Mouse (Mus musculus) left cerebral cortex, postnatal 14 days (tissue): ENCODE data around the gene Sec14l4. TPM values are rescaled to one million over a fixed set of nuclear protein-coding genes. Genes with fewer than 3 reads are reported as not detected.
A peak's percentile ranks its signal among the peaks of the same experiment; 100 is the strongest.

Experiments
- DNase-seq, 2 experiments: peaks; one replicate each; pipeline ENCODE4 v3.0.0; 2021 to 2022; ENCODE audit warnings: low spot score in 2 of 2, mixed read lengths in 1 of 2
- intact Hi-C: fragments of 180-260 bp; cut with DNase I; formaldehyde crosslinking; loops from one replicate; pipeline ENCODE4 v1.15.1; 2025
- total RNA-seq, 2 experiments: library from RNA; stranded (reverse); gene quantifications; 2 replicates each; pipeline ENCODE4 v1.2.3; 2021

Sec14l4 gene
- total RNA-seq, 2 experiments from 2014 or later = 0.22 to 0.40 TPM

GRCm38 (mm10) chr11:4023321-4023720 lies 7.9 kb upstream of the Sec14l4 start:
- intact Hi-C loops = no loop called here
- DNase-seq = no peak

GRCm38 (mm10) chr11:4027066-4027465 lies 4.2 kb upstream of the Sec14l4 start:
- intact Hi-C loops = no loop called here
- DNase-seq = no peak

- intact Hi-C loops = no loop called here
- DNase-seq = peak; percentile 35 to 44
Observed at GRCm38 (mm10) chr11:4027561-4028334, 3.5 kb upstream of the Sec14l4 start.

- intact Hi-C loops = no loop called here
- no peak for DNase-seq
Observed at GRCm38 (mm10) chr11:4029343-4029742, 1.9 kb upstream of the Sec14l4 start.

- intact Hi-C loops = no loop called here
- DNase-seq = no peak
Observed at GRCm38 (mm10) chr11:4031961-4032360, 699 bp downstream of the Sec14l4 start.

GRCm38 (mm10) chr11:4033471-4033870 lies 2.2 kb downstream of the Sec14l4 start:
- intact Hi-C loops = no loop called here

GRCm38 (mm10) chr11:4034169-4034568 lies 2.9 kb downstream of the Sec14l4 start:
- no peak for DNase-seq
- intact Hi-C loops = no loop called here

More at GRCm38 (mm10) chr11:4033471-4033870, 2.2 kb downstream of the Sec14l4 start:
- DNase-seq = no peak

GRCm38 (mm10) chr11:4035116-4035892 lies 4.0 kb downstream of the Sec14l4 start:
- DNase-seq = no peak
- intact Hi-C loops = no loop called here

- intact Hi-C loops = no loop called here
- no peak for DNase-seq
Observed at GRCm38 (mm10) chr11:4035916-4036315, 4.7 kb downstream of the Sec14l4 start.

GRCm38 (mm10) chr11:4036365-4037084 lies 5.3 kb downstream of the Sec14l4 start:
- no peak for DNase-seq
- intact Hi-C loops = no loop called here

- intact Hi-C loops = no loop called here
- DNase-seq = no peak
Observed at GRCm38 (mm10) chr11:4039951-4040350, 8.7 kb downstream of the Sec14l4 start.

GRCm38 (mm10) chr11:4041123-4041625 lies 9.9 kb downstream of the Sec14l4 start:
- DNase-seq = no peak
- intact Hi-C loops = no loop called here

- DNase-seq = no peak
- intact Hi-C loops = no loop called here
Observed at GRCm38 (mm10) chr11:4043081-4043480, 11.8 kb downstream of the Sec14l4 start.

GRCm38 (mm10) chr11:4046526-4046925 lies 15.3 kb downstream of the Sec14l4 start:
- intact Hi-C loops = no loop called here
- no peak for DNase-seq

GRCm38 (mm10) chr11:4047766-4048165 lies 16.5 kb downstream of the Sec14l4 start:
- intact Hi-C loops = no loop called here
- DNase-seq = no peak

- no peak for DNase-seq
- intact Hi-C loops = no loop called here
Observed at GRCm38 (mm10) chr11:4048438-4048837, 17.2 kb downstream of the Sec14l4 start.

- intact Hi-C loops = loop anchor here (2.0 kb wide), 1 partner anchor 27 kb away; no protein-coding TSS in a partner anchor
- peak; percentile 67 to 77 for DNase-seq
Observed at GRCm38 (mm10) chr11:4053586-4053985, 22.3 kb downstream of the Sec14l4 start.

- peak; percentile 34 to 40 for DNase-seq
- intact Hi-C loops = no loop called here
Observed at GRCm38 (mm10) chr11:4060866-4061575, 29.8 kb downstream of the Sec14l4 start.

GRCm38 (mm10) chr11:4062523-4062922 lies 31.3 kb downstream of the Sec14l4 start:
- intact Hi-C loops = no loop called here
- DNase-seq = no peak
